Comparison of ENCODE assay signal across 9 mouse cellular contexts in genomic region chr10:76512965-76513583, GRCm38 (mm10). TPM values are rescaled to one million over a fixed set of nuclear protein-coding genes. Genes with fewer than 3 reads are reported as not detected.
DNase-seq lines count a peak whose midpoint lies in the region; ATAC-seq and TF ChIP-seq lines count a peak whose summit lies in the region.
"Had no signal": no experiment of that assay in that cellular context is flagged by ENCODE, and none has a peak within 500 bp of the region (broad histone marks: within the 10 kb centered on the region; RNA-seq: fewer than 3 reads in every experiment).

No protein-coding gene starts in this region.

- no peaks in the 10 kb centered on the region for H3K4me1 ChIP-seq in embryonic facial prominence, embryonic 10.5 days
- no peaks in the 10 kb centered on the region for H3K4me1 ChIP-seq in heart, embryonic 12.5 days (replicated peaks)
- no peaks in the 10 kb centered on the region for H3K4me1 ChIP-seq in kidney, embryonic 15.5 days
- H3K4me1 ChIP-seq in liver, postnatal 0 days (ENCODE audit: insufficient read depth): no peaks in the 10 kb centered on the region

- TF ChIP-seq CTCF in liver, postnatal 0 days (IDR thresholded peaks at IDR 0.05; ENCODE audit: low read depth): peak; percentile 95

- H3K27me3 ChIP-seq in embryonic facial prominence, embryonic 10.5 days (replicated peaks; ENCODE audit: low read depth, poor library complexity, severe bottlenecking): no peaks in the 10 kb centered on the region
- H3K27me3 ChIP-seq in heart, embryonic 12.5 days (replicated peaks): no peaks in the 10 kb centered on the region
- H3K27me3 ChIP-seq in kidney, embryonic 15.5 days: no peaks in the 10 kb centered on the region
- H3K27me3 ChIP-seq in liver, postnatal 0 days (ENCODE audit: insufficient read depth, low read length): no peaks in the 10 kb centered on the region

- no peak for TF ChIP-seq EP300 in liver, postnatal 0 days (IDR thresholded peaks at IDR 0.05; ENCODE audit: low read depth)

- peaks cover 10% of the 10 kb centered on the region for H3K9me3 ChIP-seq in embryonic facial prominence, embryonic 10.5 days
- H3K9me3 ChIP-seq in heart, embryonic 12.5 days (replicated peaks): peaks cover 9% of the 10 kb centered on the region; the same call in 1 of the 2 replicates
- H3K9me3 ChIP-seq in kidney, embryonic 15.5 days (replicated peaks): 0 out of 2 replicates have a peak, but pooled peaks cover 4% of the 10 kb centered on the region
- peaks cover 2% of the 10 kb centered on the region; the same call in 1 of the 2 replicates for H3K9me3 ChIP-seq in liver, postnatal 0 days (ENCODE audit: low read length)

- no peak overlapping the region for H3K27ac ChIP-seq in embryonic facial prominence, embryonic 10.5 days (replicated peaks)
- no peak overlapping the region for H3K27ac ChIP-seq in heart, embryonic 12.5 days (ENCODE audit: poor library complexity, severe bottlenecking)
- H3K27ac ChIP-seq in kidney, embryonic 15.5 days: no peak overlapping the region
- H3K27ac ChIP-seq in liver, postnatal 0 days (ENCODE audit: low read depth): no peak overlapping the region

- WGBS in embryonic facial prominence, embryonic 10.5 days: 42% methylated on average over 5 of the region's 5 CpGs
- WGBS in heart, embryonic 12.5 days: 35% methylated on average over 5 of the region's 5 CpGs
- 44% methylated on average over 5 of the region's 5 CpGs for WGBS in kidney, embryonic 15.5 days
- 48% methylated on average over 5 of the region's 5 CpGs for WGBS in liver, postnatal 0 days (ENCODE audit: insufficient replicate concordance)

- peak; percentile 83 for ATAC-seq in heart, embryonic 12.5 days (ENCODE audit: insufficient number of reproducible peaks, low FRiP score)
- ATAC-seq in kidney, embryonic 15.5 days (replicated peaks; ENCODE audit: low FRiP score): peak; percentile 88
- ATAC-seq in liver, postnatal 0 days: peak; percentile 93

- peak; percentile 90 for DNase-seq in CD4-positive, CD25-positive, alpha-beta regulatory T cell, adult 2 months (ENCODE audit: low read depth, low spot score)
- DNase-seq in adrenal gland, adult 2 months: peak; percentile 60
- DNase-seq in embryonic facial prominence, embryonic 10.5 days (ENCODE audit: low spot score): peak; percentile 85
- DNase-seq in liver, postnatal 0 days: peak; percentile 89
- peak; percentile 75 for DNase-seq in ovary, postnatal 14 days (ENCODE audit: low spot score)
- peak; percentile 95 for DNase-seq in thymus, postnatal 4 days

- peaks cover 95% of the 10 kb centered on the region for H3K36me3 ChIP-seq in embryonic facial prominence, embryonic 10.5 days (replicated peaks)
- peaks cover 75% of the 10 kb centered on the region for H3K36me3 ChIP-seq in heart, embryonic 12.5 days
- peaks cover 76% of the 10 kb centered on the region for H3K36me3 ChIP-seq in kidney, embryonic 15.5 days
- H3K36me3 ChIP-seq in liver, postnatal 0 days (replicated peaks; ENCODE audit: insufficient read depth, low read length): peaks cover 37% of the 10 kb centered on the region

- H3K4me3 ChIP-seq in embryonic facial prominence, embryonic 10.5 days: no peak overlapping the region
- H3K4me3 ChIP-seq in heart, embryonic 12.5 days: no peak overlapping the region
- H3K4me3 ChIP-seq in kidney, embryonic 15.5 days (replicated peaks): no peak overlapping the region
- H3K4me3 ChIP-seq in liver, postnatal 0 days (ENCODE audit: low read depth, low read length): no peak overlapping the region

- no peak overlapping the region for H3K4me2 ChIP-seq in heart, embryonic 12.5 days
- no peak overlapping the region for H3K4me2 ChIP-seq in kidney, embryonic 15.5 days
- H3K4me2 ChIP-seq in liver, postnatal 0 days (ENCODE audit: low read depth, low read length): no peak overlapping the region

- H3K9ac ChIP-seq in heart, embryonic 12.5 days: no peak overlapping the region
- no peak overlapping the region for H3K9ac ChIP-seq in kidney, embryonic 15.5 days
- H3K9ac ChIP-seq in liver, postnatal 0 days (replicated peaks): no peak overlapping the region

RNA-seq across cellular contexts. Expression of gene Lss, which starts 18.3 kb away (rescaled TPM):
- 10 to 100 TPM; 55.1 to 81.0 TPM for total RNA-seq in adrenal gland, adult 2 months (2021)
- 51.5 and 78.9 TPM in 2 replicates for polyA plus RNA-seq in adrenal gland, adult 2 months (2012; rRNA removed)
- polyA plus RNA-seq in embryonic facial prominence, embryonic 10.5 days (2016; fragmentation: Nextera tagmentation; extraction: Ambion mirVana): 55.9 and 59.6 TPM in 2 replicates
- 12.6 and 13.3 TPM in 2 replicates for polyA plus RNA-seq in heart, embryonic 12.5 days (2016; fragmentation: Nextera tagmentation; extraction: Ambion mirVana)
- polyA plus RNA-seq in kidney, embryonic 15.5 days (2015; fragmentation: Nextera tagmentation; extraction: Ambion mirVana): 19.0 and 27.4 TPM in 2 replicates
- 14.5 and 15.8 TPM in 2 replicates for polyA plus RNA-seq in liver, postnatal 0 days (2015; fragmentation: Nextera tagmentation; extraction: Ambion mirVana)

RNA-seq across cellular contexts. Expression of gene Ybey, which starts 44.2 kb away (rescaled TPM):
- total RNA-seq in adrenal gland, adult 2 months (2021): 1 to 10 TPM; 2.5 to 2.8 TPM
- polyA plus RNA-seq in adrenal gland, adult 2 months (2012; rRNA removed): 4.1 and 5.3 TPM in 2 replicates
- 9.9 and 11.3 TPM in 2 replicates for polyA plus RNA-seq in embryonic facial prominence, embryonic 10.5 days (2016; fragmentation: Nextera tagmentation; extraction: Ambion mirVana)
- 6.9 and 7.0 TPM in 2 replicates for polyA plus RNA-seq in heart, embryonic 12.5 days (2016; fragmentation: Nextera tagmentation; extraction: Ambion mirVana)
- 7.5 and 7.8 TPM in 2 replicates for polyA plus RNA-seq in kidney, embryonic 15.5 days (2015; fragmentation: Nextera tagmentation; extraction: Ambion mirVana)
- polyA plus RNA-seq in liver, postnatal 0 days (2015; fragmentation: Nextera tagmentation; extraction: Ambion mirVana): 2.5 and 2.7 TPM in 2 replicates

RNA-seq across cellular contexts. Expression of gene Mcm3ap, which starts 44.3 kb away (rescaled TPM):
- total RNA-seq in adrenal gland, adult 2 months (2021): 10 to 100 TPM; 24.3 to 29.5 TPM
- polyA plus RNA-seq in adrenal gland, adult 2 months (2012; rRNA removed): 12.1 and 13.3 TPM in 2 replicates
- 85.6 and 87.1 TPM in 2 replicates for polyA plus RNA-seq in embryonic facial prominence, embryonic 10.5 days (2016; fragmentation: Nextera tagmentation; extraction: Ambion mirVana)
- polyA plus RNA-seq in heart, embryonic 12.5 days (2016; fragmentation: Nextera tagmentation; extraction: Ambion mirVana): 48.6 and 50.3 TPM in 2 replicates
- 50.9 and 52.1 TPM in 2 replicates for polyA plus RNA-seq in kidney, embryonic 15.5 days (2015; fragmentation: Nextera tagmentation; extraction: Ambion mirVana)
- 14.9 and 18.2 TPM in 2 replicates for polyA plus RNA-seq in liver, postnatal 0 days (2015; fragmentation: Nextera tagmentation; extraction: Ambion mirVana)

RNA-seq across cellular contexts. Expression of gene Spatc1l, which starts 49.0 kb away (rescaled TPM):
- not detected for total RNA-seq in adrenal gland, adult 2 months (2021)
- polyA plus RNA-seq in adrenal gland, adult 2 months (2012; rRNA removed): 0.08 TPM in 1 of 2 replicates, not detected in the other
- polyA plus RNA-seq in embryonic facial prominence, embryonic 10.5 days (2016; fragmentation: Nextera tagmentation; extraction: Ambion mirVana): 0.11 TPM in 1 of 2 replicates, not detected in the other
- not detected in 2 replicates for polyA plus RNA-seq in heart, embryonic 12.5 days (2016; fragmentation: Nextera tagmentation; extraction: Ambion mirVana)
- polyA plus RNA-seq in kidney, embryonic 15.5 days (2015; fragmentation: Nextera tagmentation; extraction: Ambion mirVana): not detected in 2 replicates
- not detected in 2 replicates for polyA plus RNA-seq in liver, postnatal 0 days (2015; fragmentation: Nextera tagmentation; extraction: Ambion mirVana)
- total RNA-seq: left cerebral cortex, adult 18-20 months had no signal
